Mouse (Mus musculus): ENCODE results near the gene Fxyd3. TPM values are rescaled to one million over a fixed set of nuclear protein-coding genes. Genes with fewer than 3 reads are reported as not detected.
A peak's percentile ranks its signal among the peaks of the same experiment; 100 is the strongest.

The Fxyd3 gene
- 0.53 and 2.0 TPM in 2 replicates for polyA plus RNA-seq (2016; fragmentation: Nextera tagmentation; extraction: Ambion mirVana)

GRCm38 (mm10) chr7:31076492-31076891 lies at the start of gene Fxyd3:
Gene Fxyd3 (minus strand): TSS chr7:31076704.
- WGBS: 44% methylated on average over 5 of the region's 5 CpGs
- Histone ChIP-seq H3K27ac (no peak within 1 kb of the TSS), H3K4me3 (no peak within 1 kb of the TSS), H3K4me1 (0 out of 2 replicates have a peak, but pooled peaks cover 3% of the 10 kb centered on the region), H3K9me3 (no peaks in the 10 kb centered on the region), H3K27me3 (ENCODE audit: insufficient read depth, poor library complexity, severe bottlenecking) (peaks cover 4% of the 10 kb centered on the region; the same call in 1 of the 2 replicates), H3K36me3 (no peaks in the 10 kb centered on the region)
- DNase-seq (ENCODE audit: low spot score): no peak

GRCm38 (mm10) chr7:31125116-31125515 lies 48.6 kb upstream of the Fxyd3 start:
- WGBS: 76% methylated on average over 13 of the region's 13 CpGs
- Histone ChIP-seq H3K27me3 (ENCODE audit: insufficient read depth, poor library complexity, severe bottlenecking) (peaks cover 37% of the 10 kb centered on the region), H3K4me1 (peaks cover 25% of the 10 kb centered on the region)

GRCm38 (mm10) chr7:31124381-31124780 lies 47.9 kb upstream of the Fxyd3 start:
- H3K27ac ChIP-seq: no peak overlapping the region
- no peak overlapping the region for H3K4me3 ChIP-seq
- peaks cover 37% of the 10 kb centered on the region for H3K27me3 ChIP-seq (ENCODE audit: insufficient read depth, poor library complexity, severe bottlenecking)
- whole genome bisulfite sequencing: 75% methylated on average over 5 of the region's 5 CpGs
- H3K9me3 ChIP-seq: no peaks in the 10 kb centered on the region
- DNase-seq (ENCODE audit: low spot score): no peak
- peaks cover 10% of the 10 kb centered on the region for H3K36me3 ChIP-seq
- H3K4me1 ChIP-seq: peaks cover 25% of the 10 kb centered on the region

More at GRCm38 (mm10) chr7:31125116-31125515, 48.6 kb upstream of the Fxyd3 start:
- H3K4me3 ChIP-seq: no peak overlapping the region
- no peaks in the 10 kb centered on the region for H3K9me3 ChIP-seq
- H3K27ac ChIP-seq: no peak overlapping the region
- H3K36me3 ChIP-seq: peaks cover 18% of the 10 kb centered on the region
- no peak for DNase-seq (ENCODE audit: low spot score)

GRCm38 (mm10) chr7:31123697-31124096 lies 47.2 kb upstream of the Fxyd3 start:
- H3K4me3 ChIP-seq: no peak overlapping the region
- H3K36me3 ChIP-seq: peaks cover 3% of the 10 kb centered on the region
- H3K9me3 ChIP-seq: no peaks in the 10 kb centered on the region
- no peak for DNase-seq (ENCODE audit: low spot score)
- H3K4me1 ChIP-seq: peaks cover 25% of the 10 kb centered on the region
- no peak overlapping the region for H3K27ac ChIP-seq
- WGBS: 71% methylated on average over 3 of the region's 3 CpGs
- H3K27me3 ChIP-seq (ENCODE audit: insufficient read depth, poor library complexity, severe bottlenecking): peaks cover 37% of the 10 kb centered on the region

GRCm38 (mm10) chr7:31122641-31123631 lies 46.4 kb upstream of the Fxyd3 start:
- WGBS: 79% methylated on average over 16 of the region's 16 CpGs
- Histone ChIP-seq H3K27ac (no peak overlapping the region), H3K4me3 (no peak overlapping the region), H3K4me1 (peaks cover 17% of the 10 kb centered on the region), H3K36me3 (no peaks in the 10 kb centered on the region), H3K9me3 (no peaks in the 10 kb centered on the region), H3K27me3 (ENCODE audit: insufficient read depth, poor library complexity, severe bottlenecking) (peaks cover 34% of the 10 kb centered on the region)
- DNase-seq (ENCODE audit: low spot score): no peak

- no peaks in the 10 kb centered on the region for H3K36me3 ChIP-seq
- 81% methylated on average over 5 of the region's 5 CpGs for WGBS
- H3K4me1 ChIP-seq: peaks cover 28% of the 10 kb centered on the region
- H3K9me3 ChIP-seq: no peaks in the 10 kb centered on the region
- no peak overlapping the region for H3K4me3 ChIP-seq
- no peak overlapping the region for H3K27ac ChIP-seq
- no peak for DNase-seq (ENCODE audit: low spot score)
- H3K27me3 ChIP-seq (ENCODE audit: insufficient read depth, poor library complexity, severe bottlenecking): peaks cover 2% of the 10 kb centered on the region; the same call in 1 of the 2 replicates
These were observed 43.1 kb upstream of the Fxyd3 start for GRCm38 (mm10) chr7:31119556-31119955.

- no peak overlapping the region for H3K27ac ChIP-seq
- no peaks in the 10 kb centered on the region for H3K27me3 ChIP-seq (ENCODE audit: insufficient read depth, poor library complexity, severe bottlenecking)
- peaks cover 37% of the 10 kb centered on the region for H3K4me1 ChIP-seq
- H3K4me3 ChIP-seq: no peak overlapping the region
- 80% methylated on average over 7 of the region's 7 CpGs for WGBS
- H3K36me3 ChIP-seq: no peaks in the 10 kb centered on the region
- no peak for DNase-seq (ENCODE audit: low spot score)
- H3K9me3 ChIP-seq: no peaks in the 10 kb centered on the region
These were observed 42.0 kb upstream of the Fxyd3 start for GRCm38 (mm10) chr7:31118486-31118885.

- Histone ChIP-seq H3K4me3 (no peak overlapping the region), H3K9me3 (no peaks in the 10 kb centered on the region), H3K27ac (no peak overlapping the region; the same call in 1 of the 2 replicates), H3K4me1 (peaks cover 42% of the 10 kb centered on the region), H3K36me3 (no peaks in the 10 kb centered on the region), H3K27me3 (ENCODE audit: insufficient read depth, poor library complexity, severe bottlenecking) (no peaks in the 10 kb centered on the region)
- no peak for DNase-seq (ENCODE audit: low spot score)
- 89% methylated on average over 11 of the region's 11 CpGs for whole genome bisulfite sequencing
These were observed 41.0 kb upstream of the Fxyd3 start for GRCm38 (mm10) chr7:31117465-31117864.

GRCm38 (mm10) chr7:31116721-31117145 lies 40.2 kb upstream of the Fxyd3 start:
- no peaks in the 10 kb centered on the region for H3K9me3 ChIP-seq
- H3K27ac ChIP-seq: peak overlapping the region; percentile 86
- H3K4me3 ChIP-seq: peak overlapping the region; percentile 9; the same call in 1 of the 2 replicates
- no peaks in the 10 kb centered on the region for H3K27me3 ChIP-seq (ENCODE audit: insufficient read depth, poor library complexity, severe bottlenecking)
- no peak for DNase-seq (ENCODE audit: low spot score)
- H3K36me3 ChIP-seq: no peaks in the 10 kb centered on the region
- WGBS: 40% methylated on average over 16 of the region's 16 CpGs
- peaks cover 46% of the 10 kb centered on the region for H3K4me1 ChIP-seq

GRCm38 (mm10) chr7:31115587-31116043 lies 39.1 kb upstream of the Fxyd3 start:
- H3K4me3 ChIP-seq: peak overlapping the region; percentile 42
- H3K4me1 ChIP-seq: peaks cover 55% of the 10 kb centered on the region
- peak overlapping the region; percentile 86 for H3K27ac ChIP-seq
- no peaks in the 10 kb centered on the region for H3K36me3 ChIP-seq
- H3K27me3 ChIP-seq (ENCODE audit: insufficient read depth, poor library complexity, severe bottlenecking): no peaks in the 10 kb centered on the region
- peak; percentile 84 for DNase-seq (ENCODE audit: low spot score)
- H3K9me3 ChIP-seq: no peaks in the 10 kb centered on the region
- WGBS: 10% methylated on average over 17 of the region's 17 CpGs

- Histone ChIP-seq H3K4me1 (peaks cover 55% of the 10 kb centered on the region), H3K9me3 (no peaks in the 10 kb centered on the region), H3K36me3 (no peaks in the 10 kb centered on the region), H3K27me3 (ENCODE audit: insufficient read depth, poor library complexity, severe bottlenecking) (no peaks in the 10 kb centered on the region), H3K27ac (peak within 1 kb of the TSS; percentile 86), H3K4me3 (peak within 1 kb of the TSS; percentile 42)
- no peak for DNase-seq (ENCODE audit: low spot score)
- WGBS: 7% methylated on average over 11 of the region's 15 CpGs
These were observed 38.7 kb upstream of the Fxyd3 start, which contains the start of gene Hpn for GRCm38 (mm10) chr7:31115182-31115581. Gene Hpn (minus strand): TSS chr7:31115290.

GRCm38 (mm10) chr7:31114646-31115045 lies 38.1 kb upstream of the Fxyd3 start:
- no peaks in the 10 kb centered on the region for H3K9me3 ChIP-seq
- WGBS: 62% methylated on average over 10 of the region's 10 CpGs
- peaks cover 55% of the 10 kb centered on the region for H3K4me1 ChIP-seq
- H3K27ac ChIP-seq: peak overlapping the region; percentile 86
- no peaks in the 10 kb centered on the region for H3K36me3 ChIP-seq
- H3K27me3 ChIP-seq (ENCODE audit: insufficient read depth, poor library complexity, severe bottlenecking): no peaks in the 10 kb centered on the region
- DNase-seq (ENCODE audit: low spot score): no peak
- H3K4me3 ChIP-seq: peak overlapping the region; percentile 42; the same call in 1 of the 2 replicates

GRCm38 (mm10) chr7:31113800-31114199 lies 37.3 kb upstream of the Fxyd3 start:
- Histone ChIP-seq H3K4me3 (no peak overlapping the region), H3K9me3 (no peaks in the 10 kb centered on the region), H3K27ac (0 out of 2 replicates have a peak overlapping the region, but pooled peaks have one; percentile 5), H3K27me3 (ENCODE audit: insufficient read depth, poor library complexity, severe bottlenecking) (no peaks in the 10 kb centered on the region), H3K36me3 (no peaks in the 10 kb centered on the region), H3K4me1 (peaks cover 62% of the 10 kb centered on the region)
- no peak for DNase-seq (ENCODE audit: low spot score)
- 70% methylated on average over 6 of the region's 6 CpGs for WGBS

All from heart, embryonic 10.5 days (tissue).